In the genomic region with DNA sequence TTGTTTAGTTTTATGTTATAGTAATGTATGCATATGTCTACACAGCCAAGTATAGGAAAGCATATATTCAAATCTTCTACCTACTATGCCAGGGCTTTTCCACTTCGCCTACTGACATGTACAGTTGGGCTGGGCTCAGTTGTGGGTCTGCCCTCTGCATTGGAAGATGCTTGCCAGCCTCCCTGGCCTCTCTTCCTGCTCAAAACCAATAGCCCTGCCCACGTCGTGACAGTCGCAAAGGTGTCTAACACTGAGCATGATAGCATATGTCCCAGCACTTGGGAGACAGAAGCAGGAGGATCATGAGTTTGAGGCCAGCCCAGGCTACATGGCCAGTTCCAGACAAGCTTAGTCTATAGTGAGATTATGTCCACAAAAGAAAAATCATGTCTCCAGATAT, we compare ENCODE assay signal across 21 mouse cellular contexts. TPM values are rescaled to one million over a fixed set of nuclear protein-coding genes. Genes with fewer than 3 reads are reported as not detected.
A peak's percentile ranks its signal among the peaks of the same experiment; 100 is the strongest.
DNase-seq lines count a peak whose midpoint lies in the region; ATAC-seq lines count a peak whose summit lies in the region.
"Had no signal": no experiment of that assay in that cellular context is flagged by ENCODE, and none has a peak within 500 bp of the region (broad histone marks: within the 10 kb centered on the region; RNA-seq: fewer than 3 reads in every experiment).

No protein-coding gene starts in this region.

- no peak overlapping the region for H3K27ac ChIP-seq in midbrain, embryonic 11.5 days (ENCODE audit: low read depth, low read length)
- no peak overlapping the region for H3K27ac ChIP-seq in midbrain, embryonic 15.5 days
- H3K27ac ChIP-seq: embryonic facial prominence, embryonic 10.5 days; embryonic facial prominence, embryonic 12.5 days; forebrain, embryonic 13.5 days; forebrain, embryonic 15.5 days had no signal

- H3K9me3 ChIP-seq in midbrain, embryonic 11.5 days (ENCODE audit: control insufficient read depth, low read length), result no peaks in the 10 kb centered on the region
- no peaks in the 10 kb centered on the region for H3K9me3 ChIP-seq in midbrain, embryonic 15.5 days
- H3K9me3 ChIP-seq: embryonic facial prominence, embryonic 10.5 days; embryonic facial prominence, embryonic 12.5 days; forebrain, embryonic 13.5 days; forebrain, embryonic 15.5 days; G1E had no signal

- H3K4me2 ChIP-seq in midbrain, embryonic 11.5 days, result no peak overlapping the region
- H3K4me2 ChIP-seq in midbrain, embryonic 15.5 days, result no peak overlapping the region
- H3K4me2 ChIP-seq: embryonic facial prominence, embryonic 12.5 days; forebrain, embryonic 13.5 days; forebrain, embryonic 15.5 days had no signal

- WGBS in midbrain, embryonic 11.5 days, result 87% methylated on average over 4 of the region's 4 CpGs
- WGBS in midbrain, embryonic 15.5 days, result 95% methylated on average over 4 of the region's 4 CpGs

- peak; percentile 68 for DNase-seq in midbrain, embryonic 11.5 days (ENCODE audit: low spot score, missing footprints)
- no peak for DNase-seq in layer of hippocampus, postnatal 10 days (ENCODE audit: low spot score in 2 of 2)
- no peak for DNase-seq in embryo, embryonic 11 days
- DNase-seq: adrenal gland, adult 2 months; adrenal gland, postnatal 10 days; adrenal gland, postnatal 25 days; cerebellum, adult 11 months; cerebellum, adult 18-20 months; cerebellum, adult 9-10 months; cerebellum, postnatal 10 days; cerebellum, postnatal 25 days; forebrain, postnatal 0 days had no signal

- no peak for ATAC-seq in midbrain, embryonic 11.5 days (ENCODE audit: low FRiP score)
- no peak for ATAC-seq in midbrain, embryonic 15.5 days (replicated peaks)
- ATAC-seq in CD4-positive, CD25-positive, alpha-beta regulatory T cell, adult 4 months, result peak; percentile 64
- ATAC-seq in activated CD4-positive, CD25-positive, alpha-beta regulatory T cell, adult 4 months, result peak; percentile 49
- ATAC-seq: forebrain, embryonic 13.5 days; forebrain, embryonic 15.5 days; forebrain, postnatal 0 days; Patski had no signal

- peaks cover 10% of the 10 kb centered on the region; the same call in 1 of the 2 replicates for H3K36me3 ChIP-seq in midbrain, embryonic 11.5 days (ENCODE audit: control insufficient read depth, insufficient read depth, low read length)
- peaks cover 9% of the 10 kb centered on the region; the same call in 1 of the 2 replicates for H3K36me3 ChIP-seq in midbrain, embryonic 15.5 days (replicated peaks)
- H3K36me3 ChIP-seq: embryonic facial prominence, embryonic 12.5 days; G1E had no signal

- H3K9ac ChIP-seq in midbrain, embryonic 11.5 days (ENCODE audit: low read length), result no peak overlapping the region
- no peak overlapping the region for H3K9ac ChIP-seq in midbrain, embryonic 15.5 days
- H3K9ac ChIP-seq: embryonic facial prominence, embryonic 12.5 days; forebrain, embryonic 13.5 days; forebrain, embryonic 15.5 days; forebrain, postnatal 0 days had no signal

- no peaks in the 10 kb centered on the region for H3K4me1 ChIP-seq in midbrain, embryonic 11.5 days (ENCODE audit: control insufficient read depth, insufficient read depth, low read length)
- no peaks in the 10 kb centered on the region for H3K4me1 ChIP-seq in midbrain, embryonic 15.5 days
- H3K4me1 ChIP-seq: forebrain, embryonic 13.5 days; forebrain, embryonic 15.5 days had no signal

- H3K4me3 ChIP-seq in midbrain, embryonic 11.5 days (ENCODE audit: low read depth, low read length), result no peak overlapping the region
- H3K4me3 ChIP-seq in midbrain, embryonic 15.5 days, result no peak overlapping the region
- H3K4me3 ChIP-seq: embryonic facial prominence, embryonic 10.5 days; embryonic facial prominence, embryonic 12.5 days; forebrain, embryonic 13.5 days; forebrain, embryonic 15.5 days had no signal

- no peaks in the 10 kb centered on the region for H3K27me3 ChIP-seq in midbrain, embryonic 11.5 days (ENCODE audit: control insufficient read depth, insufficient read depth, low read length)
- H3K27me3 ChIP-seq in midbrain, embryonic 15.5 days (replicated peaks), result no peaks in the 10 kb centered on the region
- H3K27me3 ChIP-seq: embryonic facial prominence, embryonic 12.5 days; forebrain, embryonic 13.5 days; forebrain, embryonic 15.5 days; Patski had no signal

RNA-seq across cellular contexts. Expression of a gene that starts 16.9 kb away (rescaled TPM):
- 32.3 and 33.2 TPM in 2 replicates for polyA plus RNA-seq in midbrain, embryonic 11.5 days (2014; fragmentation: Nextera tagmentation; extraction: Ambion mirVana)
- polyA plus RNA-seq in midbrain, embryonic 15.5 days (2015; fragmentation: Nextera tagmentation; extraction: Ambion mirVana), result 27.7 and 29.4 TPM in 2 replicates
- 100 to 1,000 TPM in 1 of 2 experiments, 10 to 100 TPM in 1; 67.6 to 113 TPM for polyA plus RNA-seq in CD4-positive, CD25-positive, alpha-beta regulatory T cell, adult 4 months (2017; shearing (Covaris generic))
- 10 to 100 TPM; 59.8 to 83.1 TPM for polyA plus RNA-seq in activated CD4-positive, CD25-positive, alpha-beta regulatory T cell, adult 4 months (2017; shearing (Covaris generic))
- total RNA-seq in layer of hippocampus, postnatal 10 days (2021), result 10 to 100 TPM; 37.4 to 39.8 TPM

Comparison
In these comparisons a context has a peak if more than half of its experiments do, and no peak if none do; other contexts are left out.
1. ATAC-seq: peak in CD4-positive, CD25-positive, alpha-beta regulatory T cell, adult 4 months (single experiment) and activated CD4-positive, CD25-positive, alpha-beta regulatory T cell, adult 4 months (single experiment); none in midbrain, embryonic 11.5 days (single experiment) and midbrain, embryonic 15.5 days (single experiment).